In the genomic region with DNA sequence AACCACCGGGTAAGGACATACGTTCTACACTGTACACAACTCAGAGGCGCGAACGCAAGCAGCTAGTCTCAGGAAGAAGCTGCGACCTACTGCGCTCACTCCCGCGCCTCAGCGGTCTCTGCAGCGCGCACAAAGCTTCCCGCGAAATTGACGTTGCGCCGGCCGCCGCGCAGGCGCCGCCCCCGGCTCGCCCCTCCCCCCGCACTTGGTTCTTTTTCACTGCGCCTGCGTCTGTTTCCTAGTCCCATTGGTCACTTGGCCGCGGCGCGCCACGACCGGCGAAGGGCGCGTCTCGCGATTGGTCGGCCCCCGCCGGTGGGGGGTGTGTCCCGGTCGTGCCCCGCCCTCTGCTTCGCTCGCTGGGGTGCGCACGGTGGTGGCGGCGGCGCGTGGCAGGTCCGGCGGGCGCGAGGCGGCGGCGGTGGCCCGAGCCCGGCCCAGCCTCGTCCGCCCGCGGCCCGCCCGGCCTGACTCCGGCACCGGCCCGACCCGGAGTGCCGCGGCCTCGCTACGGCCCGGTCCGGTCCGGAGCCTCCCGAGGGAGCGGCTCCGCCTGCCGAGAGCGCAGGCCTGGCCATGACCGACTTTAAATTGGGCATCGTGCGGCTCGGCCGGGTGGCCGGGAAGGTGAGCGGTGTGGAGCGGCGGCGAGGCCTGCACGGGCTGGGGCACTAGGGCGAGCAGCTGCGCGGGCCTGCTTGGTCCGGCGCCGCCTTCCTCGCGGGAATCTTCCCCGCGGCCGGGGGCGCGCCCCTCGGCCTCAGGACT, we compare ENCODE assay signal across 8 mouse cellular contexts. TPM values are rescaled to one million over a fixed set of nuclear protein-coding genes. Genes with fewer than 3 reads are reported as not detected.
DNase-seq lines count a peak whose midpoint lies in the region; ATAC-seq and TF ChIP-seq lines count a peak whose summit lies in the region.

A gene (plus strand): TSS at position 372 of the 768 bp plus-strand sequence.

- TF ChIP-seq EP300 in heart, adult 2 months (IDR thresholded peaks at IDR 0.05; ENCODE audit: insufficient read depth, low read depth, low read length), result no peak

- WGBS in embryonic facial prominence, embryonic 13.5 days, result under 1% methylated on average over 107 of the region's 108 CpGs
- under 1% methylated on average over 107 of the region's 108 CpGs for WGBS in heart, adult 2 months
- under 1% methylated on average over 107 of the region's 108 CpGs for WGBS in limb, embryonic 13.5 days
- WGBS in midbrain, embryonic 16.5 days, result 0% methylated on average over 87 of the region's 108 CpGs

- H3K79me2 ChIP-seq in heart, adult 2 months (replicated peaks; ENCODE audit: control insufficient read depth, insufficient read depth, low read length), result no peaks in the 10 kb centered on the region

- H3K4me1 ChIP-seq in embryonic facial prominence, embryonic 13.5 days, result peaks cover 14% of the 10 kb centered on the region
- peaks cover 3% of the 10 kb centered on the region for H3K4me1 ChIP-seq in heart, adult 2 months (ENCODE audit: control insufficient read depth, insufficient read depth, low read length)
- peaks cover 15% of the 10 kb centered on the region for H3K4me1 ChIP-seq in limb, embryonic 13.5 days
- peaks cover 16% of the 10 kb centered on the region for H3K4me1 ChIP-seq in midbrain, embryonic 16.5 days (ENCODE audit: control insufficient read depth, insufficient read depth, low read length)

- DNase-seq in 3134 (ENCODE audit: extremely low read depth, insufficient read length, low spot score), result peak; percentile 96
- DNase-seq in adrenal gland, postnatal 36 days, result peak; percentile 99 to 100
- peak; percentile 98 for DNase-seq in heart, adult 2 months
- DNase-seq in kidney, adult 8-10 months, result peak; percentile 96 to 97
- peak; percentile 97 to 99 for DNase-seq in spleen, postnatal 10 days (ENCODE audit: low spot score in 2 of 2)

- H3K4me2 ChIP-seq in embryonic facial prominence, embryonic 13.5 days, result peak within 1 kb of the TSS; percentile 94
- H3K4me2 ChIP-seq in limb, embryonic 13.5 days (replicated peaks), result peak within 1 kb of the TSS; percentile 93
- peak within 1 kb of the TSS; percentile 96 for H3K4me2 ChIP-seq in midbrain, embryonic 16.5 days (ENCODE audit: low read length)

- H3K9ac ChIP-seq in embryonic facial prominence, embryonic 13.5 days, result peak within 1 kb of the TSS; percentile 95
- H3K9ac ChIP-seq in heart, adult 2 months (ENCODE audit: low read depth, low read length), result peak within 1 kb of the TSS; percentile 88
- H3K9ac ChIP-seq in limb, embryonic 13.5 days, result peak within 1 kb of the TSS; percentile 95
- H3K9ac ChIP-seq in midbrain, embryonic 16.5 days (ENCODE audit: low read depth, low read length), result peak within 1 kb of the TSS; percentile 89

- peak; percentile 95 for ATAC-seq in embryonic facial prominence, embryonic 13.5 days (ENCODE audit: insufficient number of reproducible peaks, insufficient read depth, low FRiP score, low TSS enrichment, low read depth)
- ATAC-seq in limb, embryonic 13.5 days (ENCODE audit: low FRiP score, low read depth), result peak; percentile 98
- ATAC-seq in midbrain, embryonic 16.5 days, result peak; percentile 97

- H3K36me3 ChIP-seq in embryonic facial prominence, embryonic 13.5 days, result peaks cover 29% of the 10 kb centered on the region
- no peaks in the 10 kb centered on the region for H3K36me3 ChIP-seq in heart, adult 2 months (ENCODE audit: control insufficient read depth, insufficient read depth, low read length)
- peaks cover 31% of the 10 kb centered on the region for H3K36me3 ChIP-seq in limb, embryonic 13.5 days
- H3K36me3 ChIP-seq in midbrain, embryonic 16.5 days (ENCODE audit: control insufficient read depth, insufficient read depth, low read length), result peaks cover 12% of the 10 kb centered on the region

- peak within 1 kb of the TSS; percentile 60 for H3K27ac ChIP-seq in embryonic facial prominence, embryonic 13.5 days
- peak within 1 kb of the TSS; percentile 55; the same call in 1 of the 2 replicates for H3K27ac ChIP-seq in heart, adult 2 months
- peak within 1 kb of the TSS; percentile 52; the same call in 1 of the 2 replicates for H3K27ac ChIP-seq in limb, embryonic 13.5 days
- H3K27ac ChIP-seq in midbrain, embryonic 16.5 days (ENCODE audit: low read length), result peak within 1 kb of the TSS; percentile 69

- no peaks in the 10 kb centered on the region for H3K27me3 ChIP-seq in embryonic facial prominence, embryonic 13.5 days
- H3K27me3 ChIP-seq in heart, adult 2 months (ENCODE audit: control insufficient read depth, insufficient read depth, low read length), result no peaks in the 10 kb centered on the region
- H3K27me3 ChIP-seq in limb, embryonic 13.5 days, result no peaks in the 10 kb centered on the region
- H3K27me3 ChIP-seq in midbrain, embryonic 16.5 days (ENCODE audit: control insufficient read depth, insufficient read depth, low read depth, low read length), result no peaks in the 10 kb centered on the region

- intact Hi-C loops in heart, adult 2 months (cut with DNase I), result no loop called here

- no peaks in the 10 kb centered on the region for H3K9me3 ChIP-seq in embryonic facial prominence, embryonic 13.5 days
- H3K9me3 ChIP-seq in limb, embryonic 13.5 days, result no peaks in the 10 kb centered on the region
- no peaks in the 10 kb centered on the region for H3K9me3 ChIP-seq in midbrain, embryonic 16.5 days (replicated peaks; ENCODE audit: control insufficient read depth, low read length, poor library complexity, severe bottlenecking)

- no peak for TF ChIP-seq CTCF in heart, adult 2 months (IDR thresholded peaks at IDR 0.05)

- TF ChIP-seq POLR2A in heart, adult 2 months (IDR thresholded peaks at IDR 0.05; ENCODE audit: insufficient read depth, low read depth, low read length), result peak; percentile 59; the same call in 1 of the 2 replicates

- H3K4me3 ChIP-seq in embryonic facial prominence, embryonic 13.5 days, result peak within 1 kb of the TSS; percentile 99
- H3K4me3 ChIP-seq in heart, adult 2 months, result peak within 1 kb of the TSS; percentile 90
- H3K4me3 ChIP-seq in limb, embryonic 13.5 days, result peak within 1 kb of the TSS; percentile 91
- H3K4me3 ChIP-seq in midbrain, embryonic 16.5 days (ENCODE audit: low read depth, low read length), result peak within 1 kb of the TSS; percentile 98

RNA-seq across cellular contexts. Expression of the gene that starts here (rescaled TPM):
- 10 to 100 TPM; 25.2 to 29.5 TPM for total RNA-seq in adrenal gland, postnatal 36 days (2021)
- polyA plus RNA-seq in embryonic facial prominence, embryonic 13.5 days (2015; fragmentation: Nextera tagmentation; extraction: Ambion mirVana), result 15.9 and 17.2 TPM in 2 replicates
- 10 to 100 TPM; 16.7 to 17.5 TPM for total RNA-seq in heart, adult 2 months (2021)
- 6.4 and 10.0 TPM in 2 replicates for polyA plus RNA-seq in heart, adult 2 months (2012; rRNA removed)
- 17.6 and 19.8 TPM in 2 replicates for polyA plus RNA-seq in limb, embryonic 13.5 days (2015; fragmentation: Nextera tagmentation; extraction: Ambion mirVana)
- 18.7 and 21.3 TPM in 2 replicates for polyA plus RNA-seq in midbrain, embryonic 16.5 days (2015; fragmentation: Nextera tagmentation; extraction: Ambion mirVana)

Comparison
In these comparisons a context has a peak if more than half of its experiments do, and no peak if none do; other contexts are left out.
1. Peak in every context shown above with its lines: DNase-seq, ATAC-seq, H3K4me3 ChIP-seq and H3K27ac ChIP-seq.